Mouse (Mus musculus): ENCODE results near the gene Abi3bp. TPM values are rescaled to one million over a fixed set of nuclear protein-coding genes. Genes with fewer than 3 reads are reported as not detected.
A peak's percentile ranks its signal among the peaks of the same experiment; 100 is the strongest.

Gene Abi3bp
- 0.38 and 0.44 TPM in 2 replicates for polyA plus RNA-seq (2014; fragmentation: Nextera tagmentation; extraction: Ambion mirVana)

GRCm38 (mm10) chr16:56477677-56478574 lies at the start of gene Abi3bp:
Abi3bp (plus strand) TSS chr16:56477878.
- no peaks in the 10 kb centered on the region for H3K4me1 ChIP-seq (replicated peaks; ENCODE audit: control insufficient read depth, insufficient read depth, low read length)
- H3K9ac ChIP-seq (ENCODE audit: low read depth, low read length), result no peak within 1 kb of the TSS
- no peaks in the 10 kb centered on the region for H3K27me3 ChIP-seq (replicated peaks; ENCODE audit: control insufficient read depth, insufficient read depth, low read length)
- no peaks in the 10 kb centered on the region for H3K9me3 ChIP-seq (ENCODE audit: control insufficient read depth, low read length)
- H3K36me3 ChIP-seq (ENCODE audit: control insufficient read depth, insufficient read depth, low read length), result no peaks in the 10 kb centered on the region
- H3K4me2 ChIP-seq, result peak within 1 kb of the TSS; percentile 26
- no peak within 1 kb of the TSS for H3K27ac ChIP-seq (ENCODE audit: low read depth, low read length)
- WGBS, result 50% methylated on average over 11 of the region's 11 CpGs
- no peak within 1 kb of the TSS; the same call in 1 of the 2 replicates for H3K4me3 ChIP-seq (ENCODE audit: low read depth, low read length)
- ATAC-seq (replicated peaks; ENCODE audit: low FRiP score) (no peak), DNase-seq (ENCODE audit: low spot score) (no peak)

GRCm38 (mm10) chr16:56435293-56436185 lies 42.1 kb upstream of the Abi3bp start:
- Histone ChIP-seq H3K9ac (ENCODE audit: low read depth, low read length) (no peak overlapping the region), H3K27ac (ENCODE audit: low read depth, low read length) (no peak overlapping the region), H3K4me1 (replicated peaks; ENCODE audit: control insufficient read depth, insufficient read depth, low read length) (no peaks in the 10 kb centered on the region), H3K9me3 (ENCODE audit: control insufficient read depth, low read length) (0 out of 2 replicates have a peak, but pooled peaks cover 3% of the 10 kb centered on the region), H3K36me3 (ENCODE audit: control insufficient read depth, insufficient read depth, low read length) (no peaks in the 10 kb centered on the region), H3K4me3 (ENCODE audit: low read depth, low read length) (no peak overlapping the region), H3K4me2 (no peak overlapping the region), H3K27me3 (replicated peaks; ENCODE audit: control insufficient read depth, insufficient read depth, low read length) (no peaks in the 10 kb centered on the region)
- WGBS, result 62% methylated on average over 4 of the region's 4 CpGs
- ATAC-seq (replicated peaks; ENCODE audit: low FRiP score), result no peak
- no peak for DNase-seq (ENCODE audit: low spot score)

- Histone ChIP-seq H3K9me3 (ENCODE audit: control insufficient read depth, low read length) (0 out of 2 replicates have a peak, but pooled peaks cover 3% of the 10 kb centered on the region), H3K9ac (ENCODE audit: low read depth, low read length) (no peak overlapping the region), H3K4me1 (replicated peaks; ENCODE audit: control insufficient read depth, insufficient read depth, low read length) (no peaks in the 10 kb centered on the region), H3K27ac (ENCODE audit: low read depth, low read length) (no peak overlapping the region), H3K4me2 (no peak overlapping the region), H3K27me3 (replicated peaks; ENCODE audit: control insufficient read depth, insufficient read depth, low read length) (no peaks in the 10 kb centered on the region), H3K36me3 (ENCODE audit: control insufficient read depth, insufficient read depth, low read length) (no peaks in the 10 kb centered on the region), H3K4me3 (ENCODE audit: low read depth, low read length) (no peak overlapping the region)
- DNase-seq (ENCODE audit: low spot score), result no peak
- 74% methylated on average over 4 of the region's 4 CpGs for WGBS
- no peak for ATAC-seq (replicated peaks; ENCODE audit: low FRiP score)
Measured at GRCm38 (mm10) chr16:56440243-56440642, 37.4 kb upstream of the Abi3bp start.

- DNase-seq (ENCODE audit: low spot score), result no peak
- Histone ChIP-seq H3K36me3 (ENCODE audit: control insufficient read depth, insufficient read depth, low read length) (no peaks in the 10 kb centered on the region), H3K9me3 (ENCODE audit: control insufficient read depth, low read length) (0 out of 2 replicates have a peak, but pooled peaks cover 3% of the 10 kb centered on the region), H3K4me2 (no peak overlapping the region), H3K27me3 (replicated peaks; ENCODE audit: control insufficient read depth, insufficient read depth, low read length) (no peaks in the 10 kb centered on the region), H3K27ac (ENCODE audit: low read depth, low read length) (no peak overlapping the region), H3K9ac (ENCODE audit: low read depth, low read length) (no peak overlapping the region), H3K4me3 (ENCODE audit: low read depth, low read length) (no peak overlapping the region), H3K4me1 (replicated peaks; ENCODE audit: control insufficient read depth, insufficient read depth, low read length) (no peaks in the 10 kb centered on the region)
- no peak for ATAC-seq (replicated peaks; ENCODE audit: low FRiP score)
- 70% methylated on average over 5 of the region's 5 CpGs for WGBS
Measured at GRCm38 (mm10) chr16:56441113-56441512, 36.6 kb upstream of the Abi3bp start.

- no peak for DNase-seq (ENCODE audit: low spot score)
- Histone ChIP-seq H3K4me2 (no peak overlapping the region), H3K27ac (ENCODE audit: low read depth, low read length) (no peak overlapping the region), H3K9me3 (ENCODE audit: control insufficient read depth, low read length) (0 out of 2 replicates have a peak, but pooled peaks cover 3% of the 10 kb centered on the region), H3K4me1 (replicated peaks; ENCODE audit: control insufficient read depth, insufficient read depth, low read length) (no peaks in the 10 kb centered on the region), H3K27me3 (replicated peaks; ENCODE audit: control insufficient read depth, insufficient read depth, low read length) (no peaks in the 10 kb centered on the region), H3K9ac (ENCODE audit: low read depth, low read length) (no peak overlapping the region), H3K36me3 (ENCODE audit: control insufficient read depth, insufficient read depth, low read length) (no peaks in the 10 kb centered on the region), H3K4me3 (ENCODE audit: low read depth, low read length) (no peak overlapping the region)
- WGBS, result 72% methylated on average over 7 of the region's 7 CpGs
- ATAC-seq (replicated peaks; ENCODE audit: low FRiP score), result no peak
Measured at GRCm38 (mm10) chr16:56441658-56442344, 35.9 kb upstream of the Abi3bp start.

- Histone ChIP-seq H3K27me3 (replicated peaks; ENCODE audit: control insufficient read depth, insufficient read depth, low read length) (no peaks in the 10 kb centered on the region), H3K27ac (ENCODE audit: low read depth, low read length) (no peak overlapping the region), H3K9ac (ENCODE audit: low read depth, low read length) (no peak overlapping the region), H3K36me3 (ENCODE audit: control insufficient read depth, insufficient read depth, low read length) (no peaks in the 10 kb centered on the region), H3K4me3 (ENCODE audit: low read depth, low read length) (no peak overlapping the region), H3K9me3 (ENCODE audit: control insufficient read depth, low read length) (no peaks in the 10 kb centered on the region), H3K4me2 (no peak overlapping the region), H3K4me1 (replicated peaks; ENCODE audit: control insufficient read depth, insufficient read depth, low read length) (no peaks in the 10 kb centered on the region)
- ATAC-seq (replicated peaks; ENCODE audit: low FRiP score), result no peak
- no peak for DNase-seq (ENCODE audit: low spot score)
- WGBS, result 77% methylated on average over 2 of the region's 2 CpGs
Measured at GRCm38 (mm10) chr16:56451482-56451881, 26.2 kb upstream of the Abi3bp start.

GRCm38 (mm10) chr16:56451923-56452322 lies 25.8 kb upstream of the Abi3bp start:
- DNase-seq (ENCODE audit: low spot score) (no peak), ATAC-seq (replicated peaks; ENCODE audit: low FRiP score) (no peak)
- WGBS, result 70% methylated on average over 1 of the region's 1 CpGs
- H3K27ac ChIP-seq (ENCODE audit: low read depth, low read length), result no peak overlapping the region
- H3K27me3 ChIP-seq (replicated peaks; ENCODE audit: control insufficient read depth, insufficient read depth, low read length), result no peaks in the 10 kb centered on the region
- H3K9ac ChIP-seq (ENCODE audit: low read depth, low read length), result no peak overlapping the region
- no peak overlapping the region for H3K4me3 ChIP-seq (ENCODE audit: low read depth, low read length)
- no peaks in the 10 kb centered on the region for H3K9me3 ChIP-seq (ENCODE audit: control insufficient read depth, low read length)
- H3K36me3 ChIP-seq (ENCODE audit: control insufficient read depth, insufficient read depth, low read length), result no peaks in the 10 kb centered on the region
- H3K4me1 ChIP-seq (replicated peaks; ENCODE audit: control insufficient read depth, insufficient read depth, low read length), result no peaks in the 10 kb centered on the region
- no peak overlapping the region for H3K4me2 ChIP-seq

- DNase-seq (ENCODE audit: low spot score) (no peak), ATAC-seq (replicated peaks; ENCODE audit: low FRiP score) (no peak)
- Histone ChIP-seq H3K27ac (ENCODE audit: low read depth, low read length) (no peak overlapping the region), H3K9me3 (ENCODE audit: control insufficient read depth, low read length) (no peaks in the 10 kb centered on the region), H3K4me3 (ENCODE audit: low read depth, low read length) (no peak overlapping the region), H3K9ac (ENCODE audit: low read depth, low read length) (no peak overlapping the region), H3K27me3 (replicated peaks; ENCODE audit: control insufficient read depth, insufficient read depth, low read length) (no peaks in the 10 kb centered on the region), H3K4me1 (replicated peaks; ENCODE audit: control insufficient read depth, insufficient read depth, low read length) (no peaks in the 10 kb centered on the region), H3K36me3 (ENCODE audit: control insufficient read depth, insufficient read depth, low read length) (no peaks in the 10 kb centered on the region), H3K4me2 (no peak overlapping the region)
- 72% methylated on average over 8 of the region's 8 CpGs for WGBS
Measured at GRCm38 (mm10) chr16:56458052-56458754, 19.5 kb upstream of the Abi3bp start.

Measured in liver, embryonic 11.5 days (tissue).